Mouse (Mus musculus) liver (tissue): ENCODE data around the gene Cdk9.
A peak's percentile ranks its signal among the peaks of the same experiment; 100 is the strongest.

Source experiments
- DNase-seq: peaks from one replicate; pipeline ENCODE4 v3.0.0-alpha.2; 2020; ENCODE audit warnings: mixed read lengths

Cdk9 gene

DNA sequence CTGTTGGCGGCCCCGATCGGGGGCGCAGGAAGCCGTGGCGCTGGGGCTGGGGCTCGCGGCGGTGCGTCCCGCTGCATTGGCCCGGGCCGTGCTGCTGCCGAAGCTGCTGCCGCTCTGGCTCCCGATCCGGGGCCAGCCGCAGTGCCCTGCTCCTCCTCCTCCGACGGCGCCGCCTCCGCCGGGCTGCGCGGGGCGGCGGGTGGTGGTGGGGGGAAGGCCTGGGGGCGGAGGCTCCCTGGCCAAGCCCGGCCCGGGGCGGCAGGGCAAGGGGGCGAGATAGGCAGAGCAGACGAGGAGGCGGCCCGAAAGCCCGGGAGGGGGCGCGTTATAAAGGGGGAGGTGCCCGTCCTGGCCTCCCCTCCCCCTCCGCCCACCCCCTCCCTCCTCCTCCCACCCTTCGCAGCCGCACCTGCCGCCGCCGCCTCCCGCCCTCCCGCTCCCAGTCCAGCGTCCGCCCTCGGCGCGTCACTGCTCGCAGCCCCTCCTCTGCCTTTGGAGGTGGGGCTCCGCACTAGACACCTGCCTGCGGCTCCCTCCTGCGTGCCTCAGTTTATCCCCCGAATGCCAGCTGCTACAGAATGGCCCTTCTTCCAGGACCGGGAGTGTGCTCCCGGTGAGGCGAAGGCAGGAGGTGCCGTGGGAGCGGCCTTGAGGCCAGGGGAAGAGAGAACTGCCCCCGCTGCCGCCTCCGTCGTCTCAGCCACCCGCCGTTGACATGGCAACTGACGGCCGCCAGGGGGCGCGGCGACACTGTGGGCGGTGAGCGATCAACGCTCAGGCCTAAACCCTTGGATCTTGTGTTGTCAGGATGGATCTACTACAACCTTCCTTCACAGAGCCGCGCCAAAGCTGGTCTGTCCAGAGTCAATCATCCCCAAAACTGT, at the start of gene Cdk9:
Cdk9 (minus strand) TSS at position 143 of the 884 bp plus-strand sequence.
- DNase-seq = peak; percentile 94

DNA sequence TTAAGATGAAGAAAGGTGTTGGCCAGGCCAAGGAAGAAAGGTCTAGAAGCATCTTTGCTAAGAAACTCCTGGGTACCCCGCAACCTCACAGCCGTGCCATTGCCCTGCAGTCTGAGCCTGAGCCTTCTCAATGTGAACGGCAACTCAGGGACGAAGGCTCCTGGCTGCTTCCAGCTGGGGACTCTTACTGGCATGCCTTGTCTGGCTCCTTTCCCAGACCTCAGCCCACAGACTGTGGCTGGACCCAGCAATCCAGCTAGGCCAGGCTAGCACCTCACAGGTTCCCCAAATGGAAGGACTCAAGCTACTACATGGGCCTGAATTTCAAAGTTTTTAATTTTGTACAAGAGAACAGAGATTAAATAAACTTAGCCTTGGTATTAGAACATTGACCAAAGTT, 49.0 kb upstream of the Cdk9 start:
- DNase-seq = no peak

DNA sequence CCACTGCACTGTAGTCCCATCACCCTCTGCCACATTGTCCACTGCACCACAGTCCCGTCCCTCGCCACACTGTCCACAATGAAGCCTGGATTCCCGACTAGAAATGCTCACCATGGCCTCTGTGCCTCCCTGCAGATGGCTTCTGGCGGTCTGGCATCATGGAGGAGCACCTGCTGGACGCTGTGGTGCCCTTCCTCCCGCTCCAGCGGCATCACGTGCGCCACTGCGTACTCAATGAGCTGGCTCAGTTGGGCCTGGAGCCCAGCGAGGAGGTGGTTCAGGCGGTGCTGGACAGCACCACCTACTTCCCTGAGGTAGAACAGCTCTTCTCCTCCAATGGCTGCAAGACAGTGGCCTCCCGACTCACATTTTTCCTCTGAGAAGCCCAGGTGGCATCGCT, 48.5 kb upstream of the Cdk9 start:
- DNase-seq = no peak

DNA sequence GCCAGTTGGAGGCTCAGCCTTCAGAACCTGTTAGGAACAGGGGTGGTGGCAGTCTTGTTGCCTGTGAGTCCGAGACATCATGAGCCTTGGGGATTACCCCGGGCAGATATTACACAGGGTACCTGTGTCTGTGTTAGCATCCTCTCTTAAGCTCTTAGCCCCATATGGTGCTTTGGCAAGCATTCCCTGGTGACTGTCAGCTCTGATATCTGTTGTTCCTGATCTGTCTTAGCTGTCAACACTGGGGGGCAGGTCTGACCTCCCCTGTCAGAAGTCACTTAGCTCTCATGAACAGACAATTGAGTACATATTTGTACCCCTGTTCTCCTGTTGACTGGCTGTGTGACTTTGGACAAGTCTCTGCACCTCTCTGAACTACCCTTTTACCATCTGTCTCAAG, 46.1 kb upstream of the Cdk9 start:
- no peak for DNase-seq

DNA sequence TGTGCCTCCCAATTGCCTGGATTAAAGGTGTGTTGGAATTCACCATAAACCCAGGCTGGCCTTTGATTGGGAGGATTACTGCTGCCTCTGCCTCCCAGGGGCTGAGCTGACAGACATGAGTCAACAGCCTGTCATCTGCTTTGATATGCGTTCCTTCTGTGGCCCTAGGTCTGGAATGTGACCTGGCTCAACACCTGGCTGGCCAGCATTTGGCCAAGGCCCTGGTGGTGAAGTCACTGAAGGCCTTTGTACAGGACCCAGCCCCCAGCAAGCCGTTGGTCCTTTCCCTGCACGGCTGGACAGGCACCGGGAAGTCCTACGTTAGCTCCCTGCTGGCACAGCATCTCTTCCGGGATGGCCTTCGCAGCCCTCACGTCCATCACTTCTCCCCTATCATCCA, 45.6 kb upstream of the Cdk9 start:
- no peak for DNase-seq

DNA sequence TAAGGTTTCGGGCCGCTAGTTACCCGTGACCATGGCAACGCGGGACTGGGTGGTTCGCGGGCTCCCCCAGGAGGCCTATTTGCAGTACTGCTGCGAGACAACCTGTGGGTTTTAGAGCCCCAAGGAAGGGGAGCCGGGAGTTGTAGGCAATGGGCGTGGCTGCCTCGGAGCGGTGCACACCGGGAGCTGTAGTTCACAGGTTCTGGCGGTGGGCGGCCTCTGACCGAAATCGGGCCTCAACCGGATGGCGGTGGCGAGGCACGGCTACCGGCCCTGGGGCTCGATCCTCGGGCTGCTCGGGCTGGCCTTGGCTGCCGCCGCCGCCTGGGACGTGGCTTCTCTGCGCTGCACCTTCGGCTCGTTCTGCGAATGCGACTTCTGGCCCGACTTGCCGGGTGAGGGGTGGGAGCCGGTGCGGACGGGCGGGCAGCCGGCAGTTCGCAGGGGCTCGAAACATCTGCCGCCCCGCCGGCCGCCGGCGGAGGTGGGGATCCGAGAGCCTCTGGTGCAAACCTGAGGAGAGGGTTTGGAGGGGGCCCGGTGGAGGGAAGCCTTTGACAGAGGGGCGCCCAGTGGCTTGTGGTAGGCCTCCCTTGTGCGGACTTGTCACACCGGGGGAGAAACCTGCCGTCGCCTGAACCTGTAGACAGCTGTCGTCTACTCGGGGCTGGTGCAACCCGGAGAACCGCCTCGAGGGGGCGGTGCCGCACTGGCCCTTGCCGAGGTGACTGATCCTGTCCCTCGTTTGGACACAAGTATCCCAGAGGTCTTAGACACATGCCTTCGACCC, 44.4 kb upstream of the Cdk9 start, which contains the start of gene Tor2a:
Tor2a (plus strand) TSS at position 179 of the 790 bp plus-strand sequence.
- peak; percentile 96 for DNase-seq

DNA sequence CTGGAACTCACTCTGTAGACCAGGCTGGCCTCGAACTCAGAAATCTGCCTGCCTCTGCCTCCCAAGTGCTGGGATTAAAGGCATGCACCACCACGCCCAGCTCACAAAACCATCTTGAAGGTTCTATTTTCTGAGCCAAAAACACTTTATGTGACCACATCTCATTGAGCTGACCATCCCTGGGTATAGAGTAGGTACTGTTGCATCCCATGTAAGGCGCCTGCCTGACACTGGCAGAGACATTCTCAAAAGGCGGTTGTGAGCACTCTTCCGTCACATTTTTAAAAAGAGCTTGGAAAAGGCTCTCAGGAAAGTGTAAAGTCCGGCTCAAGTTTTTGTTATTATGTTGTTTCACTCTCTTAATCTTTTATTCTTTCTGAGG, 43.8 kb upstream of the Cdk9 start:
- no peak for DNase-seq

DNA sequence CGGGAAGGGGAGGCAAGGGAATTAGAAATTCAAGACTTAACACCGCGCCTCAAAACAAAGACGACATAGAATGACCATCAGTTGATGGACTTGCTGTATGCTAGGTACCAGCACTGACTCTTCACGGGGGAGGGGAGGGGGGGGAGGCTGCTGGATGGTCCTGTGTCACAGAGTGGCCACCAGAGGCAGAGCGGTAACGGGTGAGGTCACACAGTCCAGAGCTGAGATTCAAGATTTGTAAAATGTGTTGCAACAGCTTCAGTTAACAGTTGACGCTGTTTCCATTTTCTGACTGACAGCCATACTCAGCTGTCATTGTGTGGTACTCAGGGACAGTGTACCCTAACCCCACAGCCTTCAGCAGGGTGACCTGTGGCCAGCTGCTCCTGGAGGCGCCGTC, 39.3 kb upstream of the Cdk9 start:
- no peak for DNase-seq

DNA sequence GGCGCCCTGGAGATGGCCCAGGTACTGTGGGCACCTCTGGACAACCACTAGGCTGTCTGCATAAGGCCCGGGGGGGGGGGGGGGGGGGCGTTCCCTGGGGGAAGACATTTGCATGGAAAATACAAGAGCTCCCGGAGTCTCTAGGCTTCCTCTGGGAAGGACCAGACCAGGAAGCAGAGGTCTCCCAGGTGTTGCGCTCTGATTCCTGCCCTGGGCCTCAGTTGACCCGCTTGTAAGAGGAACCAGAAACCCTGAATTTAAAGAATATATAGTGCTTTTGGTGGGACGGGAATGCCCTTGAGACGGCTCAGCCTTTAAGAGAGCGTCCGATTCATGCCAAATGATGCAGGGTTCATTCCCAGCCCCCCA, 38.8 kb upstream of the Cdk9 start:
- no peak for DNase-seq

DNA sequence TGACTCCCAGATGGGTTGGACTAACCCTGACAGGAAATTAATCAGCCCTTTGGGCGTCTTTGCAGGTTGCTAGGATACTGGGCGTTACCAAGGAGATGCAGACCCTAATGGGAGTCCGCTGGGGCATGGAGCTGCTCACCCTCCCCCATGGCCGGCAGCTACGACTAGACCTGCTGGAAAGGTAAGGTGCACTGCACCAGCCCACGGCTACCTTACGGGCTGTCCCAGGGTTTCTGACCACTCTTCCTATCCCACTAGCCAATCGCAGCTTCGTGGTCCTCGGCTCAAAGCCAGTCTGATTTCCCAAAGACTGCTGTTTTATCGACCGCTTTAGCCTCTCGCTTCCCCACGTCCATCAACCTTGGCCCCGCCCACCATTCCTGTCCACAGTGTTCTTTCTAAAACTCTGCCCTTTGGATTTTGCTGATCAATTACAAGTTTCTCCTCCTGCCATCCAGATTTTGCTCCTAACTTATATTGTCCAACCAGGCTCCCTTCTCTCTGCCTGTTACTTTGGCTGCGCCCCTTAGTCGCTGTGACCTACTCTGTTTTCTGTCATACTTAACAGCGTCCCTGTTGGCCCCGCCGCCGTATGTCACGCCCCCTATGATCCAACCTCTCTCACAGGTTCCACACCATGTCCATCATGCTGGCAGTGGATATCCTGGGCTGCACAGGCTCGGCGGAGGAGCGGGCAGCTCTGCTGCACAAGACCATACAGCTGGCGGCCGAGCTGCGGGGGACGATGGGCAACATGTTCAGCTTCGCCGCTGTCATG, 38.2 kb upstream of the Cdk9 start:
- peak; percentile 60 for DNase-seq

DNA sequence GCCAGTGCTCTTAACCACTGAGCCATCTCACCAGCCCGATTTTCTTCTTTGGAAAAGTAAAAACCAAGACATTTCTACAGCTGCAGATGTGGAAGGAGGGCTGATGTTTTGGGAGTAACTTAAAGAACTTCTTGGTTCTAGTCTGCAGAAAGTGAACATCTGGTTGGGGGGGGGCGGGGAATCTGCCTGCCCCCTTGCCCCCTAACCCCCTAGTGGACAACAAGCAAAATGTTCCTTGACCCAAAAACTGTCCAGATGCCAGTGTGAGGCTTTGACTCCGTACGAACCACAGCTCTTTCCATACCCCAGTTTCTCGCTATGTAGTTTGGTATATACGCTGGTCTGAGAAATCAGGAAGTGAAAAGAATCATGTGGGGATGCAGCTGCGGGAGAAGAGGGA, 37.3 kb upstream of the Cdk9 start:
- no peak for DNase-seq

DNA sequence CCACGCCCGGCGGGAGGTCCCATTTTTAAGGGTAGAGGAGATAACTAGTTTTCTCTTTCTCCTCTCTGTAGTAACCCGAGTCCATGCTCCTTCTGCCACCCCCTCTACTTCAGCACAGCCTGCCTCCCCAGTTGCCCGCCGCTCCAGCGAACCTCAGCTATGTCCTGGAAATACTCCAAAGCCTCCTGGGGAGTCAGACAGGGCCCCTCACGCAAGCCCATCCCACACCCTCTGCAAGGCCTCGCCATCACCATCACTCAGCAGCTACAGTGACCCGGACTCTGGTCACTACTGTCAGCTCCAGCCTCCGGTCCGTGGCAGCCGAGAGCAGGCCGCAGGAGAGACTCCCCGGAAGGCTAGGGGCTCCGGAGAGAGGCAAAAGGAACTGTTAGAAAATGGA, 36.2 kb upstream of the Cdk9 start:
- DNase-seq = no peak

DNA sequence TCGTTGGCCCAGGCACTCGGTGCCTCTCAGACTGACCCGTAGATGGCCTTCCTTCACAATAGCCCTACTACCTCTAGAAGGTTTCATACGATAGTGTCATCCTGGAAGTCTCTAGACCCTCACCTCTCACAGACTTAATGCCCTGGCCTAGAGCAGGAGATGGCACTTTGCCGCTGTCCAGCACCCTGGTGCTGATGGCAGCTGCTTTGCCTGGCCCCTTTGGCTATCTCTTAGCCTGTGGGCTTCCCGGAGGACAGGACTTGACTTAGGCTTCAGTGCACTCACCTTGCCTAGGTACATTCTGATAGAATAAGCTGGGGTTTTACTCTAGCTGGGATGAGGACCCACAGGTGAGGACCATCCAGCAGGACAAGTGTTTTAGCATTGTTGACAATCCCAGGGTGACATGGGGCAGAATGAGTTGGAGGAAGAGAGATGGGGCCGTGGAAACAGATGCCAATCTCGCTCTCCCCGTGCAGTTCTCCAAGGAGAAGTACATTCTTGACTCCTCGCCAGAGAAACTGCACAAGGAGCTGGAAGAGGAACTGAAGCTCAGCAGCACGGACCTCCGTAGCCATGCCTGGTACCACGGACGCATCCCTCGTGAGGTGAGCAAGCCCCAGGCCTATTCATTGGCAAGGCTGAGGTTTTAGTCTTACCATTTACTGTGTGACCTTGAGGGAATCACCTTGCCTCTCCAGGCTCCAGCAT, 31.6 kb upstream of the Cdk9 start:
- no peak for DNase-seq

DNA sequence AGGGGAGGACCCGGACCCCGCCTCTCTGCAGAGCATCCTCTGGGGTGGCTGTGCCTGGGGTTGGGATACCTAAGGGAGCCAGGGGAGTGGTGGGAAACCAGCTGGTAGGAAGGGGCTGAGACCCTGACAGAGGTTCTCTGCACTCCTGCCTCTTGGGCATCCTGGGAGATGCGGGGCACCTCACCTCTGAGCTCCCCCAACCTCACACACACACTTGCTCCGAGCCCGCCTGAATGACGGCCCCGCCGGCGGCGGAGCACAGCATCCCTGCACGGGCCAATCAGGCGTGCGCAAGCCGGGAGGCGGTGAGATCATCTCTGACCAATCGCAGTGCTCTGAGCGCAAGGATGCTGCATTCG, 29.3 kb upstream of the Cdk9 start:
- no peak for DNase-seq

DNA sequence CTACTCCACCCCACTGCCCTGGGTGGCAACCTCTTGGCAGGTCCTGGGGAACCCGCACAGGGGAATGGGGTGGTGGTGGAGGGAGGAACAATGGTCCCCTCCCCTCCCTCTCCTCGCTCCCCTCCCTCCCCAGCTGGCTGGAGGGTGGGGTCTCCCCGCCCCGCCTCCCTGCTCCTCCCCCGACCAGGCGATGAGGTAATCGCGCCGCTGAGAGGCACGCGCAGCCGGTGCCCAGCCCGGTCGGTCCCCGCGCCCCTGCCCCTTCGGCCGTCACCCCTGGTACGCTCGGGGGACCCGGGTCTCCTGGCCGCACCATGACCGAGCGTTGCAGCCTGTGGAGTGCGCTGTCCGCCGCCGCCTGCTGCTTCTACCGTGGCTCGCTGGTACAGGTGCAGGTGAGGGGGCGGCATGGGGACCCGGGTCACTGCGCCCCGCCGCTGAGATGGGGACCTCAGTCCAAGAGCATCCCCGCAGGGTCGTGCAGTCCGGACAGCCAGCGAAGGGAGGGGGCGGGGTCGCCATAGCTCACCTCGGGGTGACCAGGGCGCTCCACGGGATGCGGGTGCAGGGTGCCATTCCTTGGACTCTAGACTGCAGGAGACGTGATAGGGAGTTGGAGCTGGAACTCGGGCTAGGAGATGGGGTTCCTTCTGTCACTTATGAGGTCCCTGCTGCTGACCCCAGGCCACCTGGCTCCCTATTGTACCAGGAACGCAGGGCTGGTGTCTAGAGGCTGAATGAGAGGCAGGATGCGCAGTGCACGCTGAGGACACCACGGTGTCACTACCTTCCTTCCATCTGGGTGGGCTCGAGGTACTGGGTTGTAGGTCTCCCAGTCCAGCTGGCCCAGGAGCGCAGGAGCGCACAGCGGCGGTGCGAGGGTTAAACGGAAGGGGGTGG, 28.6 kb upstream of the Cdk9 start:
- peak; percentile 44 for DNase-seq

DNA sequence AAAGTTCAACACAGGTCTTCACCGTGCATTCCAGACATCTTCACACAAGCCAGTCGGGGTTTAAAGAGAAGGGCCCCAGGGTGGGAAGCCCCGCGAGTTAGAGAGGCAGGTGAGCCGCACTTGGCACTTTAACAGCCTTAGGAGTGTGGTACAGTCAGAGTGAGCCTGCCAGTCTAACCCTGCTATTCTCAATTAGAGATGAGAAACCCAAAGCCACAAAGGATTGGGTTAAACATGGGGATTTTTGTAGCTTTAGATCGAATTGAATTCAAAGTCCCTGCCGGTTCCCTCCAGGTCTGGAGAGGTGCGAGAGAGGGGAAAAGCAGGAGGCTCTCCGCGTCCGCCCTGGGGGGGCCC, 28.0 kb upstream of the Cdk9 start, which contains the start of gene 6330409D20Rik:
6330409D20Rik (minus strand) TSS at position 101 of the 357 bp plus-strand sequence.
- no peak for DNase-seq

DNA sequence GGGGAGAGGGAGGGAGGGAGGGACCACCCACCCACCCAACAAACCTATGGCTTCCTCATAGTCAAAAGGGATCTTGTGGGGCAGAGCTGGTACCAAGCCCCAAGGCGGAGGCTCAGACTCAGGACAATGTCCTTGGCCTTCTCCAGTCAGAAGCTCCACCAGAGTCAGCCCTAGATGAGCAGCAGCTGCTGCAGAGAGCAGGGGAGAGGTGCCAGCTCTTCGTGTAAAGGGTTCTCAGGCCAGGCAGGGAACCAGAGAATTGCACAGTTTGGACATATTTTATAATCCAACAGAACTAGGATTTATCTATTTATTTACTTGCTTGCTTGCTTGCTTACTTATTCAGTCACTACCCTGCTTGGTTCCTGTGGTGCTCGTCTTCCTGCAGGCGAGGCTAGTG, 26.4 kb upstream of the Cdk9 start:
- DNase-seq = no peak

DNA sequence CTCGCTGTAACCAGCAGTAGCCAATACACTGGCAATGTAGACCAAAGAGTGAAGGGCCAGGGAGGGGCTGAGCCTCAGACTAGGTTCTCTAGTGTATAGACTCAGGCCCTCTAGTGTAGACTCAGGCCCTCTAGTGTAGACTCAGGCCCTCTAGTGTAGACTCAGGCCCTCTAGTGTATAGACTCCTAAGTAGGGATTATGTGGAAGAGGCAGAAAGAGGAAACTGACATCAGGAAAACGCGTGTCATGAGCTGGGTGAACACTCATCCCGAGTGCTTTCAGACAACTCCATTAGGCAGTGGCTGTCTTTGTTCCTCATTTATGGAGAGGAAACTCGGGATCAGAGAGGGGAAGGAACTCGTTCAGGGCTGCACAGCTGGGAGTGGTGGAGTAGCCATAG, 24.1 kb upstream of the Cdk9 start:
- DNase-seq = no peak

DNA sequence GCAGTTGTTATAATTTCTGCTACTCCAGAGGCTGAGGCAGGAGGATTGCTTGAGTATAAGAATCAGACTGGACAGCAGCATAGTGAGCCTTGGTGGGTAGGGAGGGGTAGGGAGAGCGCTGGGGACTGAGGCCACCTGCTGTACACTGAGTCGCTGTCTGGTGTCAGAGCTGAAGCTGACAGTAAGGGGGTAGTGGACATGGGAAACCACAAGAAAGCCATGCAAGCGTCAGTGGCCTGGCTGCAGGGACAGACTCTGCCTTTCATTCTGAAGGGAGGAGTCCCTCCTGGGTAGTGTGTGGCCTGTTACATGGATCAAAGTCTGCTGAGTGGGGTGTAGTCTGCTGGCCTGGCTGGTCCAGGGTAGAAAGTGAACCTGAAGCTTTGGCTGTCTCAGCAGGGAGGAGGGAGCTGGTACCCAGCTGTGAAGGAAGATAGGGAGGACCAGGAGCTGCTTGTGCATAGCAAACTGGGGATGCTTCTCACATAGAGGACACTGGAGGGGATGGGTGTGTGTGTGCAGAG, 23.5 kb upstream of the Cdk9 start:
- DNase-seq = no peak

DNA sequence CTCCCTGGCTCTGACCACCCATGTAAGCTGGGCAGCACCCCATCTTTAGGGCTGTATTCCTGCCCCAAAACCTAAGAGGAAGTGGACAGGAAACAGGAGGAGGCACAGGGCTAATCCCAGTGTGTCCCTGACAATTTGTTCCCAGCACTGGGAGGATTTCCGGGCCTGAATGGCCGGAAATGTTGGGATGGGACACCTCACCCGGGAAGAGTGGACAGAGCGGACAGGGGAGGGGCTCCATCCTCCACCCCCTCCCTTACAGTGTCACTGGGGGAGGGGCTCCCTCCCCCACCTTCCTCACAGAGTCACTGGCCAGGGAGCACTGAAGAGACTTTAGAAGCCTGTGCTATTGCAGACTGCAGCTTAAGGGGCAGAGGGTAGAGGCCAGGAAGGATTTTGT, 22.1 kb upstream of the Cdk9 start:
- peak; percentile 25 for DNase-seq

DNA sequence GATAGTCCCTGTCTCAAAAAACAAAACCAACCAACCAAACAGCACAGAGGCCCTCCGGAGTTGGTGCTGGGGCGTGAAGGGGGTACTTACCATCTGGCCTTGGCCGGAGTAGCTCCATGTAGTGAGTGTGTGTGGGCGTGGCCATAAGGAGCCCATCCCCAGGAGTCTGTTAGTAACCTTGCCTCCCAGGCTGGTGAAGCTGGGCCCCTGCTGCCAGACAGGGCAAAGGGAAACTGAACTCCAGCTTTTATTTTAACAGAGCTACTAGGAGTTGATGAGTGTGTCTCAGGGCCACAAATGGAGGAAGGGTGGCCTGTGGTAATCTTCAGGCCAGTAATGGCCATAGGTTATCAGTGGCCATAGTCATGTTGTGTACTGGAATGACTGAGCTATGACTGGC, 21.6 kb upstream of the Cdk9 start:
- no peak for DNase-seq

DNA sequence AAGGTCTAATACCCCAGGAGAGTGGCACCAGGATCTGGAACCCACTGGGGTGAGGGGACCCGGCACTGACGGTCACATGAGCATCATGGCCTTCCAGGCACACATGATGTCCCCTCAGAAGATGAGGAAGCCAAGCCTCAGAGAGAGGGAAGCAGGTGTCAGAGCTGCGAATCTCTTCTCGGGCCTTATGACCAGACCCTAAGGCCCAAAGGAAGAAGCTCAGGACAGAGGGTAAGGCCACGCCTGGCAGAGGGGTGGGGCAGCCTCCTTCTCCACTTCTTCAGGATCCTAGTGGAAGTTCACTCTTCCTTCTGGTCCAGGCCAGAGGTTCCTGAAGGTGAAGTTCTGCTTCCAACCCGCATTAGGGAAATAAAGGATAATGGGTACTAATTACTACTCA, 19.8 kb upstream of the Cdk9 start:
- no peak for DNase-seq
